Mouse (Mus musculus) central nervous system, embryonic 18 days (tissue): ENCODE data around the gene Ndufs2. TPM values are rescaled to one million over a fixed set of nuclear protein-coding genes. Genes with fewer than 3 reads are reported as not detected.

Source experiments
- polyA plus RNA-seq: library from polyadenylated mRNA; depleted of rRNA; stranded (reverse); fragments of >200 nt; gene quantifications from 2 replicates; pipeline ENCODE4 v1.2.3, GENCODE M21; 2012; rRNA removed

The Ndufs2 gene
- polyA plus RNA-seq: 131 and 134 TPM in 2 replicates

GRCm38 (mm10) chr1:171250680-171251593 lies at the start of gene Ndufs2:
Gene Ndufs2 (minus strand): TSS chr1:171251388.

DNA sequence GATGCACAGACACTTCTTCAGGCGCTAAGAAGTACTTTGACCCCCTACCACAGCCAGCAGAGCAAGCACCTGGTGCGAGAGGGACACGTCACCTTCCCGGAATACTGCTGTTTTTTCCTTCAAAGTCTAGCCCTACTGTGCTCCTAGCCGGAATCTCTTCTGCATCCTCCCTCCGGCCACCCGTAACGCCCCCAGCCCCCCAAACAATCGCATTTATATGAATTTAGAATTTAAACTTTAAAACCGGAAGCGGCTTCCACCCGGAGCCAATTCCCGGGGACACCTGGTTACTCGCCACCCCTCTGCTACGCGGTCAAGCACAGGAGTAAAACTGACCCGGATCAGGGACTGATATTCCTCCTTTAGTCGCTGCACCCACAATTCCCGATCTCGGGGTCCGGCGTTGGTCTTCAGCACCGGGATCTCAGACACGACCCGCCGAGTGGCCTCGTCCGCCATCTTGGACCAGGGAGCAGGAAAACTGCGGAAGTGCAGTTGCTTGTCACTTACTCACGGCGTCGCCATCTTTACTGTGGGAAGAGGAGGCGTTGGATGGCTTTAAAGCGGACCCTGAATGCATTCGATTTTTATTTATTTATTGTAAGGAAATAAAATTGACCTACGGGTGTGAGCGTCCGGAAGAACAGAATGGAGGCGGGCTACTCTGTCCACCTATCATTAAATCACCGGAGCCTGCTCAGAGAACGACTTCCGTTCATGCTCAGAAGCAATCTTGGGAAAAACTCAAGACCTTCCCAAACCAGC lies 43.3 kb upstream of the Ndufs2 start, which contains the start of gene Ufc1:
Gene Ufc1, minus strand, starts transcription at position 727 of the 765 bp plus-strand sequence.

GRCm38 (mm10) chr1:171287136-171288081 lies 36.2 kb upstream of the Ndufs2 start, which contains the start of gene Usp21:
Gene Usp21 (minus strand): TSS chr1:171287991.

DNA sequence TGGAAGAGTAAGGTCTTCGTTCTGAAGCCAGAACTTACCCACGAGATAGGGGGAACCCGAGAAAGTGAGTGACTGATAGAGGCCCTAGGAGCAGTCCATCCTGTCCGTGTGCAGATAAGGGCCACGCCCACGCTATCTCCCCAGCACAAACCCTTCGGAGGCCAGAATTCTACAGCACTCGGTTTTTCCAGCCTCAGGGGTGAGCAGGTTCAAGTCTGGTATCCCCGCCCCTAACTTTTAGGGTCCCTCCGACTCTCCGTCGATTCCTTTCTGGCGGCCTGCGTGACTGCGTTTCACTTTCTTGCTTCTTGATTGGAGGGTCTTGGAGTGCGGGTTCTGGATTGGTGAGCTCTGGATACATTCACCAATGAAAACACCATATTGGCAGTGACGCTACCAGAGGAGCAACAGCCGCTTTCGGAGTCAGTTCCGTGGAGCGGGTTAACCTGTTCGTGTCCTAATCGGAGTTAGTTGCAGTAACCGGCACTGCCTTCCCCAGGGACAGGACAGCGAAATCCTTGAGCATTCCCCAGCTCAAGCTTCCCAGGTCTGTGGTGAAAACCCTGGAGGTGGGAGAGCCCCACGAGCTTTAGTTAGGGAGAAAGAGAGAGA lies 29.8 kb upstream of the Ndufs2 start, which contains the start of gene Ppox:
Gene Ppox, minus strand, starts transcription at position 271 of the 612 bp plus-strand sequence.

GRCm38 (mm10) chr1:171269848-171270572 lies 18.8 kb upstream of the Ndufs2 start, which contains the start of gene B4galt3:
Gene B4galt3 (plus strand): TSS chr1:171270328.

DNA sequence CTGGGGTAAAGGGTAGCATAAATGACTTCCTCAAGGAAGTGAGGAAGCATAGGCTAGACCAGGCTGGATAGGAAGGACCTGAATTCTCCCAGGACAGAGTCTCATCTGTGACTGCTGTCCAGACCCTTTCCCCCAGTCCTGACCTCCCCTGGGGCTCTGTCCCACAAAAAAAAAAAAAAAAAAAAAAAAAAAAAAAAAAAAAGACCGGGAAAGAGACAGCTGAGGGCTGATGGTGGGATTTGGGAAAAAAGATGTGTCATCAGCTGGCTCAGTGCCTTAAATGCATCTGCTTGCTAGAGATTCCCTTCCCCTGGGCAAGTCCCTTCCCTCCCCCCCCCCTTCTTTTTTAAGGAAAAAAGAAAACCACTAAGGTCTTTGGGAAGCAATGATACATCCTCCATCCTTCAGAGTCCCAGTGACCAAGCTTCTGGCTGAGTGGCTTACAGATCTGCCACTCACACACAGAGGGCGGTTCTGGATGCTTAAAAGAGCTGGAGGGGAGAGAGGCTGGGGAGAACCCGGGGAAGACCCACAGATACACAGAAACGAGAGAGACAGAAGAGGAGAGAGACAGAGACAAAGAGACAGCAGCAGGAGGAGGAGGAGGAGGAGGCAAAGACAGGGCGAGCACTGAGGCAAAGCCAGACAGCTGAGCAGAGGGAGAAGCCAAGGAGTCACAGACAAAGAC lies 1.1 kb downstream of the Ndufs2 start, which contains the start of gene Adamts4:
Gene Adamts4, plus strand, starts transcription at position 509 of the 688 bp plus-strand sequence.

GRCm38 (mm10) chr1:171234126-171234525 lies 17.1 kb downstream of the Ndufs2 start, which contains the start of gene Fcer1g:
Gene Fcer1g (minus strand): TSS chr1:171234365.

GRCm38 (mm10) chr1:171224857-171225256 lies 26.3 kb downstream of the Ndufs2 start, which contains the start of gene Apoa2:
Gene Apoa2 (plus strand): TSS chr1:171225054.

DNA sequence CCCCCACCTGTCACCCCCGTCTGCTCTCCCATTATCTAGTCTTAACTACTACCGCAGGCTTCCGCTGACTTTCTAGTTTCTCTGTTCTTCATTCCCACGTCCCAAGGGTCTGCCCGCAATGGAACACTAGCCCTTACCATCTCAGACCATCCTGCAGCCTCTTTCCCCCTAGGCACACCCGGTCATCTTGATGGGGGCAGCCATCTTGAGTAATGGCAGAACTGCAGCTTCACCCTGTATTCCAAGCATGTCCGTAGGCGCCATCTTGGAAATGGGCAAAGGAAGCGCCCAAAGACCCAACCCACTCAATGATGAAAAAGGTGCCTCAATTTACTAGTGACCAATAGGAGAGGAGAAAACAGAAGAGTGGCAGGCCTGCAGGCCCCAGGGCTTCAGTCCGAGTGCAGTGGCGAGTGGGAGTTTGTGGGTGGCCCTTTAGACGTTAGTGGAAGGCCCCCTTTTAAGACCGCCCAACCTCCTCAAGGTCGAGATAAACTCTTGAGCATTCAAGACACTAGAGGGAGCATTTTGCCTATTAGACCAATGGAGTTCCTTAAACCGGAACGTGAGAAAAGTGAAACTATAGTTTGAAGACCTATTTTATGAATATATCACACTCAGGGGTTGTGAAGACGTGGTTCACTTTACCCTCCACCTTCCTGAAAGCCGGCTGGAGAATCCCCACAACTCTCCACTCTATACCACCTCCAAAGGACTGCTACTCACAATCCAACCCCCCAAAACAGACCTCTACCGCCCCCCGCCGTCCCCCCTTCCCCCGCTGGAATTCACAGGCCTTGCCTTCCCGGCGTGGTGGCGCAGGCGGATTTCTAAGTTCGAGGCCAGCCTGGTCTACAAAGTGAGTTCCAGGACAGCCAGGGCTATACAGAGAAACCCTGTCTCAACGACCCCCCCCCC lies 28.7 kb downstream of the Ndufs2 start, which contains the start of gene Tomm40l:
Gene Tomm40l, minus strand, starts transcription at position 277 of the 918 bp plus-strand sequence.

DNA sequence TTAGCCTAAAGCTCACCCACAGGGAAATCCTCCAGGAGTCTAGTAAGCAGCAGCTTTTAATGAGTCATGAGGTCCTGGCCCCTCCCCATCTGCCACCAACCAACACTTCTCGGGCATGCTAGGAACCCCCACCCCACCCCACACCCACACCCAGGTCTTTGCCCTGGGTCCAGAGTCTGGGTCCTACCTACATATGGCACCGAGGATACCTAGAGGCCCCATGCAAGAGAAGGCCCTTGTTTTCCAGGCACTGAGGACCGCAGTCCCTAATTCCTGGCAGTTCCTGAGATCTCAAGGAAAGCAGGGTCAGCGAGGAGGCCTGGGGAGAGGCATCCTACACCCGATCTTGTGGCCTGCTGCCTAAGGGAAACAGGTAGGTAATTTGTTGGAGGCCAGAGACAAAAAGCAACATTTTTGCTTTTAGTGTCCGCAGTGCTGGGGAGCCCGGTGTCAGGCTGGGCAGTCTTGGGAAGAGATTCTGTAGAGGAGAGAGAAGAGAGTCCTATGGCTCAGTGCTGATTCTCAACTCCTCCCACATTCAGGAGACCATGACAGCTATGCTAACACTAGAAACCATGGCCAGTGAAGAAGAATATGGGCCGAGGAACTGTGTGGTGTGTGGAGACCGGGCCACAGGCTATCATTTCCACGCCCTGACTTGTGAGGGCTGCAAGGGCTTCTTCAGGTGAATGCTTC lies 37.2 kb downstream of the Ndufs2 start, which contains the start of gene Nr1i3:
Gene Nr1i3, plus strand, starts transcription at position 170 of the 696 bp plus-strand sequence.

DNA sequence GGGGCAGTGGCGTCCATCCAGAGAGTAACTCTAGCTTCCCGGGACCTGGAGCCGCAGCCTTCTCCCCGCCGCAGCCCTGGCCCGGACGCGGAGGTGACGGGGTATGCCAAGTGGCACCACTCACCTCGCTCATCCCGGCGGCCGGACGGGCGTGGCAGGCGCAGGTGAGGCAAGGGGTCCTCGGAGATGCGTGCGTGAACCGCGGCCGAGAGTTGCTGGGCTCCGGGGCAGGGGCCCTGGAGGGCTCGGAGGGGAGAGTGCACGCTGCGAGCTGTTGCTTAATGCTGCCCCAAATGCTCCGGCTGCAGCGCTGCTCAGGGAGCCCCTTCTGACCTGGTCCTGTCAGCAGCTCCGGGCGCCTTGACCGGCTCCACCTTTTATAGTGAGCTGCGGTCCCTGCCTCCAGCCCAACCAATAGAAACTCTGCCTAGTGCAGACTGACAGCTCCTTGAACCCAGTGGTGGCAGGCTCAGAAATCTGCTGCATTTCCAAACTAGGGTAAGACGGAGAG lies 55.2 kb downstream of the Ndufs2 start, which contains the start of gene Pcp4l1:
Gene Pcp4l1, minus strand, starts transcription at position 382 of the 511 bp plus-strand sequence.

Other genes with a start within 250 kb of the Ndufs2 start
- gene Fcgr4, start 232.5 kb downstream of the Ndufs2 start, polyA plus RNA-seq: 0.32 and 0.34 TPM in 2 replicates
- 5.2 and 7.3 TPM in 2 replicates for gene Fcgr3, start 186.5 kb downstream of the Ndufs2 start, polyA plus RNA-seq
- gene Cfap126, start 137.5 kb downstream of the Ndufs2 start, polyA plus RNA-seq: 5.2 and 8.0 TPM in 2 replicates
- gene Sdhc, start 100.8 kb downstream of the Ndufs2 start, polyA plus RNA-seq: 233 and 246 TPM in 2 replicates
- 0.70 and 10.6 TPM in 2 replicates for gene Mpz, start 100.7 kb downstream of the Ndufs2 start, polyA plus RNA-seq
- 15.7 and 19.8 TPM in 2 replicates for gene Pcp4l1, start 55.1 kb downstream of the Ndufs2 start, polyA plus RNA-seq
- 0.03 and 0.06 TPM in 2 replicates for gene Nr1i3, start 37.4 kb downstream of the Ndufs2 start, polyA plus RNA-seq
- 47.7 and 50.1 TPM in 2 replicates for gene Tomm40l, start 28.9 kb downstream of the Ndufs2 start, polyA plus RNA-seq
- gene Apoa2, start 26.3 kb downstream of the Ndufs2 start, polyA plus RNA-seq: 2.4 and 3.0 TPM in 2 replicates
- gene Fcer1g, start 17.0 kb downstream of the Ndufs2 start, polyA plus RNA-seq: 13.6 and 15.5 TPM in 2 replicates
- gene Adamts4, start 967 bp downstream of the Ndufs2 start, polyA plus RNA-seq: 4.1 and 4.2 TPM in 2 replicates
- gene B4galt3, start 18.9 kb upstream of the Ndufs2 start, polyA plus RNA-seq: 90.9 and 94.0 TPM in 2 replicates
- gene Ppox, start 29.8 kb upstream of the Ndufs2 start, polyA plus RNA-seq: 66.2 and 67.0 TPM in 2 replicates
- 93.2 and 96.4 TPM in 2 replicates for gene Usp21, start 36.6 kb upstream of the Ndufs2 start, polyA plus RNA-seq
- 67.6 and 71.7 TPM in 2 replicates for gene Ufc1, start 43.6 kb upstream of the Ndufs2 start, polyA plus RNA-seq
- gene Dedd, start 77.8 kb upstream of the Ndufs2 start, polyA plus RNA-seq: 57.8 and 58.7 TPM in 2 replicates
- gene Nit1, start 94.3 kb upstream of the Ndufs2 start, polyA plus RNA-seq: 64.1 and 65.4 TPM in 2 replicates
- 80.6 and 91.3 TPM in 2 replicates for gene Pfdn2, start 94.3 kb upstream of the Ndufs2 start, polyA plus RNA-seq
- 3.4 and 3.6 TPM in 2 replicates for gene Klhdc9, start 109.4 kb upstream of the Ndufs2 start, polyA plus RNA-seq
- gene Nectin4, start 118.7 kb upstream of the Ndufs2 start, polyA plus RNA-seq: 2.2 and 4.1 TPM in 2 replicates
- gene Arhgap30, start 137.6 kb upstream of the Ndufs2 start, polyA plus RNA-seq: 0.44 and 0.48 TPM in 2 replicates
- gene Usf1, start 159.9 kb upstream of the Ndufs2 start, polyA plus RNA-seq: 186 and 199 TPM in 2 replicates
- gene Tstd1, start 167.5 kb upstream of the Ndufs2 start, polyA plus RNA-seq: 3.8 and 4.4 TPM in 2 replicates
- 4.3 and 5.2 TPM in 2 replicates for gene F11r, start 186.1 kb upstream of the Ndufs2 start, polyA plus RNA-seq